Mouse (Mus musculus): ENCODE measurements around the gene Nosip. TPM values are rescaled to one million over a fixed set of nuclear protein-coding genes. Genes with fewer than 3 reads are reported as not detected.
A peak's percentile ranks its signal among the peaks of the same experiment; 100 is the strongest.

Gene Nosip
- polyA plus RNA-seq, 1 experiment from 2014 or later = 65.9 TPM

DNA sequence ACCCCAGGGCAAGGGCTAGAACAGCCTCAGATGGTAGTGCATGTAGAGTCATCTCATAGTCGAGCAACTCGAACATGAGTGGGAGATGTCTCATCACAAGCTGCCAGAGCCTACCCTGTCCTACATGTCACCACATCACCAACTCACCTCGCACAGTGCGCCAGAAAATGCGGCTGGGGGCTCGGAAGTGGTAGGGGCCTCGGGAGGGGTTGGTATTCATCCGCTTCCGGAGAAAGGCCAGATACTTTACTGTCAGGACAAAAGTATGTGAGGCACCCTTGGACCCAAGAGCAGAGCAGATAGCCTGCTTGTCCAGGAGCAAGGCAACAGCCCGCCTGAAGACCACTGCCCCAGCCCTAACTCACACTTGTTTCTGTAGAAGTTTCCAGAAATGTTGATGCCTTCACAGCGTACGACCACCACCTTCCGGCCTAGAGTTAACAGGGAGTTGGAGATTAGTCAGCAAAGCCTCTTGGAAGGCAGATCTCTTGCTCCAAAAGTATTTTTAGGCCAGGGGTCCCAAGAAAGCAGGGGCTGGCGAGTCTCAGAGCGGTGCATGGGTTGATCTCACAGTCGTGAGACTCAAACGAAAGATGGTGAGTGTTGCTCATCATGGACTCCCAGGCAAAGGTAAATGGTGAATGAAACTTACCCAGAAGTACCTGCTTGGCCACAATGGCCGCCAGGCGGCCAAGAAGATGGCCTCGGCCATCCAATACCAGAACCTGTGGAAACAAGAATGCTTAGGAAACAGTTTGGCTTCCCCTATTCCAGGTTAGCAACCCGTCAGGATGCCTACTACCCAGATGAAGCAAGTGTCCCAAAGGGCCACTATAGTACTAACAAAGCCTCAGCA, 64.8 kb downstream of the Nosip start:
- H3K4me3 ChIP-seq (replicated peaks; ENCODE audit: low read depth, low read length) = peak overlapping the region; percentile 85
- H3K27me3 ChIP-seq (ENCODE audit: control insufficient read depth, insufficient read depth, low read length) = no peaks in the 10 kb centered on the region
- H3K4me2 ChIP-seq (ENCODE audit: low read length) = peak overlapping the region; percentile 98
- ATAC-seq (ENCODE audit: low FRiP score, low TSS enrichment) = no peak
- peaks cover 40% of the 10 kb centered on the region for H3K36me3 ChIP-seq (ENCODE audit: control insufficient read depth, insufficient read depth, low read length)
- WGBS = 53% methylated on average over 21 of the region's 21 CpGs
- H3K27ac ChIP-seq (replicated peaks; ENCODE audit: low read depth, low read length) = peak overlapping the region; percentile 81
- H3K4me1 ChIP-seq (ENCODE audit: control insufficient read depth, insufficient read depth, low read length) = peaks cover 20% of the 10 kb centered on the region
- peak; percentile 7 for DNase-seq
- no peaks in the 10 kb centered on the region for H3K9me3 ChIP-seq (ENCODE audit: control insufficient read depth, low read length)
- peak overlapping the region; percentile 97 for H3K9ac ChIP-seq (replicated peaks; ENCODE audit: low read length)

MicroRNAs encoded within 50 kb of the gene (microRNA counts, 519-probe panel; counts per million panel counts)
- 4,195 counts per million, percentile 29 among the panel's probes with 10 or more counts for microRNA mmu-miR-150

Small RNA genes within 50 kb of the gene (microRNA-seq; reads per million reads assigned to microRNA genes)
- gene Mir150 = 94.4 reads per million, percentile 55 among the genes with 10 or more reads in this experiment
- 16.9 reads per million, percentile 38 among the genes with 10 or more reads in this experiment for gene Mir5121
- 0.59 reads per million for gene Mir7054

Other genes with a start within 250 kb of the Nosip start
- gene Nup62, start 246.3 kb upstream of the Nosip start, polyA plus RNA-seq (2014; fragmentation: Nextera tagmentation; extraction: Ambion mirVana) = 29.1 and 35.2 TPM in 2 replicates
- 0.97 and 1.4 TPM in 2 replicates for gene Il4i1, start 246.0 kb upstream of the Nosip start, polyA plus RNA-seq (2014; fragmentation: Nextera tagmentation; extraction: Ambion mirVana)
- 2.2 and 2.8 TPM in 2 replicates for gene Atf5, start 245.8 kb upstream of the Nosip start, polyA plus RNA-seq (2014; fragmentation: Nextera tagmentation; extraction: Ambion mirVana)
- gene Akt1s1, start 213.4 kb upstream of the Nosip start, polyA plus RNA-seq (2014; fragmentation: Nextera tagmentation; extraction: Ambion mirVana) = 61.9 and 63.7 TPM in 2 replicates
- 107 and 122 TPM in 2 replicates for gene Tbc1d17, start 213.3 kb upstream of the Nosip start, polyA plus RNA-seq (2014; fragmentation: Nextera tagmentation; extraction: Ambion mirVana)
- gene Pnkp, start 205.3 kb upstream of the Nosip start, polyA plus RNA-seq (2014; fragmentation: Nextera tagmentation; extraction: Ambion mirVana) = 28.8 and 30.4 TPM in 2 replicates
- gene Ptov1, start 192.6 kb upstream of the Nosip start, polyA plus RNA-seq (2014; fragmentation: Nextera tagmentation; extraction: Ambion mirVana) = 480 and 508 TPM in 2 replicates
- gene Med25, start 169.7 kb upstream of the Nosip start, polyA plus RNA-seq (2014; fragmentation: Nextera tagmentation; extraction: Ambion mirVana) = 114 and 128 TPM in 2 replicates
- gene Fuz, start 166.3 kb upstream of the Nosip start, polyA plus RNA-seq (2014; fragmentation: Nextera tagmentation; extraction: Ambion mirVana) = 16.7 and 17.2 TPM in 2 replicates
- gene Ap2a1, start 132.9 kb upstream of the Nosip start, polyA plus RNA-seq (2014; fragmentation: Nextera tagmentation; extraction: Ambion mirVana) = 124 and 133 TPM in 2 replicates
- not detected in 2 replicates for gene Tsks, start 119.2 kb upstream of the Nosip start, polyA plus RNA-seq (2014; fragmentation: Nextera tagmentation; extraction: Ambion mirVana)
- 50.1 and 52.3 TPM in 2 replicates for gene Cpt1c, start 87.6 kb upstream of the Nosip start, polyA plus RNA-seq (2014; fragmentation: Nextera tagmentation; extraction: Ambion mirVana)
- 236 and 281 TPM in 2 replicates for gene Prmt1, start 75.9 kb upstream of the Nosip start, polyA plus RNA-seq (2014; fragmentation: Nextera tagmentation; extraction: Ambion mirVana)
- 46.7 and 54.0 TPM in 2 replicates for gene Irf3, start 64.8 kb upstream of the Nosip start, polyA plus RNA-seq (2014; fragmentation: Nextera tagmentation; extraction: Ambion mirVana)
- gene Bcl2l12, start 63.7 kb upstream of the Nosip start, polyA plus RNA-seq (2014; fragmentation: Nextera tagmentation; extraction: Ambion mirVana) = 11.8 and 15.4 TPM in 2 replicates
- gene Scaf1, start 46.1 kb upstream of the Nosip start, polyA plus RNA-seq (2014; fragmentation: Nextera tagmentation; extraction: Ambion mirVana) = 60.6 and 61.2 TPM in 2 replicates
- 9.7 and 13.2 TPM in 2 replicates for gene Rras, start 44.5 kb upstream of the Nosip start, polyA plus RNA-seq (2014; fragmentation: Nextera tagmentation; extraction: Ambion mirVana)
- gene Prr12, start 9.5 kb upstream of the Nosip start, polyA plus RNA-seq (2014; fragmentation: Nextera tagmentation; extraction: Ambion mirVana) = 19.5 and 21.4 TPM in 2 replicates
- gene Prrg2, start 248 bp downstream of the Nosip start, polyA plus RNA-seq (2014; fragmentation: Nextera tagmentation; extraction: Ambion mirVana) = 10.1 and 12.2 TPM in 2 replicates
- gene Rcn3, start 29.8 kb downstream of the Nosip start, polyA plus RNA-seq (2014; fragmentation: Nextera tagmentation; extraction: Ambion mirVana) = 31.2 and 59.3 TPM in 2 replicates
- gene Fcgrt, start 41.4 kb downstream of the Nosip start, polyA plus RNA-seq (2014; fragmentation: Nextera tagmentation; extraction: Ambion mirVana) = 4.8 and 21.8 TPM in 2 replicates
- gene Rps11, start 62.0 kb downstream of the Nosip start, polyA plus RNA-seq (2014; fragmentation: Nextera tagmentation; extraction: Ambion mirVana) = 915 and 960 TPM in 2 replicates
- gene Rpl13a, start 66.3 kb downstream of the Nosip start, polyA plus RNA-seq (2014; fragmentation: Nextera tagmentation; extraction: Ambion mirVana) = 746 and 846 TPM in 2 replicates
- gene Gm45713, start 73.8 kb downstream of the Nosip start, polyA plus RNA-seq (2014; fragmentation: Nextera tagmentation; extraction: Ambion mirVana) = 0.53 TPM in 1 of 2 replicates, not detected in the other
- gene Flt3l, start 74.0 kb downstream of the Nosip start, polyA plus RNA-seq (2014; fragmentation: Nextera tagmentation; extraction: Ambion mirVana) = 0.50 and 1.4 TPM in 2 replicates
- 92.8 and 96.2 TPM in 2 replicates for gene Pih1d1, start 91.9 kb downstream of the Nosip start, polyA plus RNA-seq (2014; fragmentation: Nextera tagmentation; extraction: Ambion mirVana)
- 21.2 and 24.1 TPM in 2 replicates for gene Aldh16a1, start 92.2 kb downstream of the Nosip start, polyA plus RNA-seq (2014; fragmentation: Nextera tagmentation; extraction: Ambion mirVana)
- 0.39 and 0.62 TPM in 2 replicates for gene Slc17a7, start 101.5 kb downstream of the Nosip start, polyA plus RNA-seq (2014; fragmentation: Nextera tagmentation; extraction: Ambion mirVana)
- gene Gfy, start 117.1 kb downstream of the Nosip start, polyA plus RNA-seq (2014; fragmentation: Nextera tagmentation; extraction: Ambion mirVana) = not detected in 2 replicates
- 0.68 and 1.4 TPM in 2 replicates for gene Pth2, start 118.6 kb downstream of the Nosip start, polyA plus RNA-seq (2014; fragmentation: Nextera tagmentation; extraction: Ambion mirVana)
- 0.33 and 0.34 TPM in 2 replicates for gene Ccdc155, start 142.5 kb downstream of the Nosip start, polyA plus RNA-seq (2014; fragmentation: Nextera tagmentation; extraction: Ambion mirVana)
- 2.4 and 2.7 TPM in 2 replicates for gene Dkkl1, start 149.7 kb downstream of the Nosip start, polyA plus RNA-seq (2014; fragmentation: Nextera tagmentation; extraction: Ambion mirVana)
- gene Tead2, start 153.3 kb downstream of the Nosip start, polyA plus RNA-seq (2014; fragmentation: Nextera tagmentation; extraction: Ambion mirVana) = 38.4 and 59.7 TPM in 2 replicates
- 0.76 and 1.0 TPM in 2 replicates for gene Cd37, start 176.7 kb downstream of the Nosip start, polyA plus RNA-seq (2014; fragmentation: Nextera tagmentation; extraction: Ambion mirVana)
- 0.16 and 0.54 TPM in 2 replicates for gene Slc6a16, start 178.7 kb downstream of the Nosip start, polyA plus RNA-seq (2014; fragmentation: Nextera tagmentation; extraction: Ambion mirVana)
- not detected in 2 replicates for gene Slc6a21, start 215.1 kb downstream of the Nosip start, polyA plus RNA-seq (2014; fragmentation: Nextera tagmentation; extraction: Ambion mirVana)